Mouse (Mus musculus) neural tube, embryonic 10.5 days (tissue): ENCODE measurements around the gene Pbp2.

Source experiments
- DNase-seq: peaks from one replicate; pipeline ENCODE4 v3.0.0-alpha.2; 2017; ENCODE audit warnings: low spot score; ENCODE audit errors: extremely low spot score

Gene Pbp2

DNA sequence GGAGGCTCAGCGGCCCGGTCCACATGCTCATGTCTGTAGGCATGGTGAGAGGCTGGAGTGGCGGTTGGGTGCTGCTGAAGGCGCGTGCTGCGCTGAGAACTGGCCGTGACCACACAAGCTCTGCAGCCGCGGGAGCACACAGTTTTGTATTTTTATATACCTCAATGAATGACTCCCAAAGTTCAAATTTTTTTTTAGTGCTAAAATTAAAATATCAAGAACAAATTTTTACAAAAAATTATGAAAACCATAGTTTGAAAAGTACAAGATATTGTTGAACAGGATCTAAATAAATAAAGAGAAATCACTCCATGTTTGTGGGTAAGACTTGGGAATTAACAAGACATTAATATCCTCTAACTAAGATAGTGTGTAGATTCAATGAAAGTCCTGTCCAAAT is at the start of gene Pbp2:
Pbp2 (minus strand) TSS at position 101 of the 400 bp plus-strand sequence.
- DNase-seq = no peak

DNA sequence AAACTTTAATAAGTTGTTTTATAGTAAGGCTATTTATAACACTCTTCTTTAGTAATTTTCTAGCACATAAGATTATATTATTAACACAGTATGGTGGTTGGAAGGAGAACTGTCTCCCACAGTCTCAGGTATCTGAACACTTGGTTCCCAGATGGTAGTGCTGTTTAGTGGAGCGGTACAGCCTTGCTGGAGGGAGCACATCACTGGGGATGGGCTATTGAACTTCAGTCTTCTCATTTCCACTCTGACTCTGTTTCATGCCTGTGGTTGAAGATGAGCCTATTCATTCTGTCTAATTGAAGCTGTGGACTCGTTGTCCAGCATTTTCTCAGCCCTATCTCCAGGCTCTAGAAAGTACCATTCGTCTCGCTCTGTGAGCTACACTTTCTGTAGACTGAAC is 44.7 kb upstream of the Pbp2 start:
- no peak for DNase-seq

DNA sequence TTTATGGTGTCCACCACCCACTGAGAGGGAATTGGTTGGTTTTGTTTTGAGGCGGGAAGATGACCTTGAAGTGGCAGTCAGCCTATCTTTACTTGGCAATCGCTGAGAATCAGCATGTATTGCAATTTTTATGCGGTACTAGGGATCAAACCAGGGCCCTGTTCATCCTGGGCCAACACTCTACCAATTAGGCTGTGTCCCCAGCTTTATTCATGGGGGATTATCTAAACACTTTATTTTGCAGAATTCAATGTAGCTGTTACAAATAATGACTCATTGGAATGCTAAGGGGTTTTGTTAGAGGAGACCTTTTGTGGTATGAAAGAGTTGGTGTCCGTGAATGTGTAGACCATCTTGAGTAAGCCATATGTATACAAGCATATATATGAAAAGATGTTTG is 42.3 kb upstream of the Pbp2 start:
- no peak for DNase-seq

DNA sequence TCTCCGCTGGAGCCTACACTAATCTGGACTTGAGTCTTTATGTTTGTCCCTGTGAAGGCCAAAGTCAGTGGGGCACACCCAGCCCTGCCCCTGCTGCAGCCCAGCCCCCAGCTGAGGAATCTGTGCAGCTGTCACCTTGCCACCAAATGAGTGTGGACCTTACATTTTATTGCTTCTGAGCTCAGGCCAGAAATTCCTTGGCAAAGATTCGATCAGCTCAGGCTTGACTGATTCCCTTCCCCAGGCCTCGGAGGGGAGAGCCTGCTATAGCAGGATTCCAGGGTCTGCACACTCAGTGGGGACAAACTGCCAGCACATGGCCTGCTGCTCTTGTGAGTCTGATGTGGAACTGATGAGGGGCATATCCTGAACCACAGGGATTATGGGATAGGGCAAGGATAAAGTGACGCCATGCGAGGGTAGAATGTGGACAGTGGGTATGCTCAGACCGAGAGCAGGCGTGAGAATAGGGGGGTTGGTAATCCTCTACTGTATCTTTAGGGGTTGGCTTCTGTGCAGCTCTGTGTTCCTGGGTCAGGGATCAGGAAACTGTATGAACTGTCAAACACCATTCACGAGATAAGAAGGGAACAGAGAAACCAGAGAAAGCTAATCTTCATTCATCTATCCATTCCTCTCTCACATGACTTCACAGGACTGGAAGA is 41.6 kb upstream of the Pbp2 start:
- DNase-seq = no peak

DNA sequence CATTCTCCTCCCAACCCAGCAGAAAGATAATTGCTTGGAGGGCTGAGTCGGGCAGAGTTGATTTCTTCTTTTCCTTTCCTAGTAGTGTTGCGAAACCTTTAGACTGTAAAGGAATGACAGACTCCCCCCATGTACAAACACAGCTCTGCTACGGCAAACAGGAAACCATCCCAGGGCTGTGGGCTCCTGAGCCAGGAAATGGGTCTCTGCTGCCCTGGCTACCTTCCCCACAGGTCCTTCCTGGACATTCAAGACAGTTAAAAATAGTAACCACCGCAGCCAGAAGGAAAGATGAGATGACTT is 30.8 kb upstream of the Pbp2 start:
- no peak for DNase-seq

DNA sequence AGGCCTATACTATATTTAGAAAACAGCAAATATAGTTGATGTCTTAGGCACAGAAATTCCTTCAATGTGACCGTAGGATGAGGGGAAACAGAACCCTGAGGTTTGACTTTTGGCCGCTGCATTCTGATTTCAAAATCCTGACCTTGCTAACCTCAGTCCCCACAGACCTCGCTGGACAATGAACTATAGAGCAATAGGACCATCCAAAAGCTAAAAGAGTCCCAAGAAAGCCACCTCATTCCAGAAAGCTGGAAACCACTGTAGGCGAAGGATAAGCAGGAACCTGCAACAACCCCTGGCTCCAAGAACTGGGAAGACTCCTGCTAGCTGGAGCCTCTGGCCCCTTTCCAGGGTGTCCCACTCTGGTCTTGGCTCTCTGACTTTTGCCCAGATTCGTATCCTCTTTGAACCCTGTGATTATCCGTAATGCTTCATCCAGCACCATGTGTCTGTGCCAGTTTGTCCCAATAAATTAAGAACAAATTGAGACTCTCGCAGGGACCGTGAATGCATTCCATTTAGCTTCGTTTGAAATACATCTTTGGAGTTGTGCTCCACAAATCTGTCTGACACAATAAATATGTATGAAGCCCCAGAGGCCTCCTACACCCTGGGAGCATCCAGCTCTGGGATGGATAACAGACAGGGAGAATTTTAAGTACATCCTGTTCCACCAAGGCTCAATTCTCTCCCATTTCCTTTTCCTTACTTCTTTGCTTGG is 30.3 kb upstream of the Pbp2 start:
- DNase-seq = no peak

DNA sequence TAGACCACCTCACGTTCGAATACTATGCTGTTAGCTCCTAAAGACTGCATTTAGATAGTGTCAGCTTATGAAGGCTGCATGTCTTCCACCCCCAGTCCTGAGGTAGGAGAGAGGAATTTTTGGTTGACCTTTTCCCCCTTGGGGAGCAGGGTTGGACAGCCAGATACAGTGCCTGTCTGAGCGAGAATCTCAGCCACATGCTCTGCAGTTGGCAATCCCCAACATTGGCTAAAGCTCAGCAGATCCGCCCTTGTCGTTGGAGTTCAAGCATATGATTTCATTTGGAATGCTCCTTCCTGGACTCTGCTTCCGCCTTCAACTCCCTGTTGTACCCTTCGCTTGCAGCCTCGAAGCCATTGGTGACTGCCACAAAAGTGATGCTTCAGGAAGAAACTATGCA is 26.2 kb upstream of the Pbp2 start:
- no peak for DNase-seq

DNA sequence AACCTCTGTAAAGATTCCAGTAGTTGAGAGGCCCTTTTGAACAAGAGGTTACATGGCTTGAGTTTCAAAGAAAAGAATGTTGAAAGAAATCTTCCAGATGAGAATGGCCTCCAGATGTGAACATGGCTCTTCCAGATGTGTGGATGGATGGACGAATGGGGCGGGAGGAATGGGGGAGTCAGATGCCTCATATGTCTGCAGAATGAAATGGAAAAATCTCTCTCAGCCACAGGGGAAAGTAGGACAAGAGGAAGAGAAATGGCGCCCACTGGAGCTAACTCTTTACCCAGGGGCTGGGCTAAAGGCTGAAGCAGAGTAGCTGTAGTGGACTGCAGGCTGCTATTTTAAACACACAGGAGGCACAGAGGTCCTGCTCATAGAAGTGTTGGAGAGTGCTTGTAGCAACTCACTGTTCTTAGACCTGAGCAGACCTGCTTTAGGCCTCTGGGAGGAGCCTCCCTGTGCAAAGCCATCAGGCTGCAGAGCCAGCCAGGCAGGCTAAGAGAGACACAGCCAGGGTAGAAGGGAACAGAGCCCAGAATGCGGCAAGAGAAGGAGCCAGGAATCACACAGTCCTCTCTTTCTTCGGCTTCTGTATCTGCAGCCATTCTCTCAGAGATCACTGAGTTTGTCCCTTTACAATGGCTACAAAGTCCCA is 23.9 kb upstream of the Pbp2 start:
- peak; percentile 26 for DNase-seq

DNA sequence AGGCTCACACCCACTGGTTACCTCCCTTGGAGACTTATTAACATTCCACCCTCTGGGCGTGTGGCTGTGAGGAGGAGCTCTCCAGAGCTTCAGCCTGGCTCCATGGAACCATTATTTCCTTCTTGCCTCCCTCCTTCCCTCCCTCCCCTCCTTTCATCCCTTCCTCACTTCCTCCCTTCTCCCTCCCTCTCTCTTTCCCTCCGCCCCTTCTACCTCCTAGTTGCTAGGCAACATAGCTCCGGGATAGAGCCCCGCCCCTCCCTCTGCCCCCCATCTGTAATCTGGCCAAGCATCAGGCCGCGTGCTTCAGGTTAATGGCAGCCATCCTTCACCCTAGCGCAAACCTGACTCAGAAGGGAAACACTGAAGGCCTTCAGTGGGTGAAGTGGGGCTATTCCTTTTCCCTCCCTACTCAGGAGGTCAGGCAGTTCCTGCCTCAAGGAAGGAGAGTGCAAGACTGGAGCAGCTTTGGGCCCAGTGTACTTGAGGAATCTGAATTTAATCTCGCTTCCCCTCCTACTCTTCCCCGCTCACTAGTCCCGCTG is 22.6 kb upstream of the Pbp2 start:
- peak; percentile 47 for DNase-seq

DNA sequence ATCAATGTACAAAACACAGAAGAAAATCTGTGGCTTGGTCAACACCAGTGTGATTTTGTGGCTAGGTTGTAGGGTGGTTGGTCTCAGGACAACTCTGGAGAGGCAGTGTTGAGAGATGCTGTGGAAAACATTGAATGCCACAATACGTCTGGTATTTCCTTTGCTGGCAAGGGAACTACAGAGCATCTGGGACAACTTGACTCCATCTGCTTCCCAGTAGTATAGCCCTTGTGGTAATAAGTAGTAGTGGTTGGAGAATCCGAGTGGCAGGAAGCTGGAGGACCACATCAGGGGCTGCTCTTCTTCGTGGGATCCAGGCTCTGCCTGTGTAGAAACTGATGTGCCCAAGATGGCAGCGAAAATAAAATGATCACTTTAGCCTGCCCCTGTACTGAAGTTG is 21.7 kb upstream of the Pbp2 start:
- DNase-seq = no peak

DNA sequence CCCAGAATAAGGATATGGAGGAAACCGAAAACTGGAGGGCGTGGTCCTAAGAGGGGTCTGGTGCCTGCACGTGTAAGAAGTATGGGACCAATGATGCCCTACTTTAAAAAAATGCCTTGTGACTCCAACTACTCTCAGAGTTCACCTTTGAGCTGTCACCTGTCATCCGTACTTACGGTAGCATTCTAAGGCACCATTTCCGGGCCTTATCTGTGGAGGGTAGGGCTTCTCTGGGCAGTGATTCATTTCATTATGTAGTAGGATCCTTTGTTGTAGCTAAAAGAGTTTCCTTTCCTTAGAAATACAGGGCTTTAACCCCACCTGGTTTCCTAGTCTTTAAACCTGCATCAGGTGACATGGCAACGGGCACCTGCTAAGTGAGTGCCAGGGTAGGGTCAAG is 16.6 kb upstream of the Pbp2 start:
- DNase-seq = no peak

DNA sequence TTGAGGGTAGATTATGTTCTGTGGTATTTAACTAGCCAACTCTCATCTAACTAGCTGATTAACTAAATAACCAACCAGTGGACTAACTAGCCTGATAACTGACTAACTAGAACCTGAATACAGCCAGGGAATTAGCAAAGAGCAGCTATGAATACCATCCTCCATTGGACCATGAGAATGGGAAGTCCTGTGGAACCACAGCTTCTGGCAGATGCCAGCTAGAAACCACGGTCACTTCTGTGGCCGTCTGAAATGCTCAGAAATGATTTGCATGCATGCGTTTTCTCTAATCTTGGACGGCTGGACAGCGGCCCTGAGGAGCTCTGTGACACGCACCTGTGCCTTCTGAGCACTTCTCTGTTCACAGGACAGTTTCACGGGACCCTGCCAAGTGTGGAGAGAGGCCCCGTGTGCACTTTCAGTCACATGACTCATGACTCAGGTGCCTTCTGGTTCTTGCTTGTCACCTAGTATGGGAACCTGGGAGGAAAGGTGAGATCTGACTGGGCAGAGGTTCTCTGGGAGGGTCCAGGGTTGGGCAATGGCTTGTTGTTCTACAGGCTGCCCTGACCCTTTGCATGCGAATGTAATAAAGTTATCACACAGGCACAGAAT is 14.6 kb upstream of the Pbp2 start:
- DNase-seq = no peak

DNA sequence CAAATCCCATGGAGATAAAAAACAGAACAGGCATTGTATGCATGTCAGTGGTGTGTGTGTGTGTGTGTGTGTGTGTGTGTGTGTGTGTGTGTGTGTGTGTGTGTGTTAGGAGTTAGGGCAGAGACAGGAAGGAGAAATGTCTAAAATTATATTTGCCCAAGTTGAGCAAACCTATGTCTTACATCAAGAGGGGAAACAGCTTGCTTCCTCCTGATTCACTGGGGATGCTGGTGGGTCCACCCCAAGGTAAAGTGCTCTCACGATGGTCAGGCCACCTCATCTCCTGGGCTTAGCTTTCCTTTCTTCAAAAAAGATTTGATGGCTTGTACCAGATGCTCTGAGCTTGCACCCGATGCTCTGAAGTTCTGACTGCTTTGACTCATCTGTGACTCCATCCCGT is 13.9 kb upstream of the Pbp2 start:
- DNase-seq = no peak

DNA sequence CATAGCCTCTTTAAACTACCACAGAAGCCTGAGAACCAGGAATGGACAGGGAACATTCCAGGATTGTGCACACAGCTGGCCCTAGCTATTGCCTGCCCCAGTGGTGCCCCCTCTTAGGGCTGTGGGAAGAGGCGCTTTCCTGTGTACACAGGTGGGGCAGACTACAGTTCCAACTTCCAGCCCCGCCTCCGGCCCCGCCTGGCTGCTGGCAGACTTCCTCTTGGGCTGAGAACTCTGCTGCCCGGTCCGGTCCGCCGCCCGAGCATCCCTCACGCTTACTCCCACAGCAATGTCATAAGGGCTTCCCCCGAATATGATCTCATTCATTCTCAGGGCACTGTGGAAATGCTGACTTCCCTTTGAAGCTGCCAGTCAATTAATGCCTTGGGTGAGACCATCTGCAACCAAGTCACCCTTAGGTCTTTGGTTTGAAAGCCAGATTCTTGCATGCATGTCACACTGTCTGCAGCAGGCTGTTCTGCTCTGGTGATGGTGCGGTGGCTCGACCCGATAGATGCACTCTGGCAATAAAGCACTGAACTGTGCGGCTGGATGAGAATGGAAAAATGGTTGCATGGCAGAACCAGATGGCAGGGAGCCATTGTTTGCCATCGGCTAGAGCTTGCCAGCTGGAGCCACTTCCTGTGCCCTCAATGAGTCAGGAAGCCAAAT is 13.2 kb upstream of the Pbp2 start:
- DNase-seq = peak; percentile 43

DNA sequence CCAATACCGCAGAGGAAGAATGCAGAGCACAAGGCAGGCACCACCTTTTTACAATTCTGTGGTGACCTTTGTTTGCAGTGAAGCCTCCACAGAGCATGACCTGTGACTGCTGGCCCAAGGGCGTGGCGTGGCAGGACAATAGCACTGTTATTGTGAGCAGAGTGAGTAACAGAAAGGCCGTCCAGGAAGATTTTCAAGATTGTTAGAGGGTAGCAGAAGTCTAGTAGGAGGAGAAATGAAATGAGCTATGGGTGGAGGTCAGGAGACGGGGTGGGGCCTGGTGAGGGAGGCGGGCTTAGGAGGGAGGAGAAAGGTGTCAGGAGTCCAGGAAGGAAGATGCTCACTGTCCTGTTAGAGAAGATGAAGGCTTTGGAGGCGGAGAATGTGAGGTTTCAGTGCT is 12.5 kb upstream of the Pbp2 start:
- no peak for DNase-seq

DNA sequence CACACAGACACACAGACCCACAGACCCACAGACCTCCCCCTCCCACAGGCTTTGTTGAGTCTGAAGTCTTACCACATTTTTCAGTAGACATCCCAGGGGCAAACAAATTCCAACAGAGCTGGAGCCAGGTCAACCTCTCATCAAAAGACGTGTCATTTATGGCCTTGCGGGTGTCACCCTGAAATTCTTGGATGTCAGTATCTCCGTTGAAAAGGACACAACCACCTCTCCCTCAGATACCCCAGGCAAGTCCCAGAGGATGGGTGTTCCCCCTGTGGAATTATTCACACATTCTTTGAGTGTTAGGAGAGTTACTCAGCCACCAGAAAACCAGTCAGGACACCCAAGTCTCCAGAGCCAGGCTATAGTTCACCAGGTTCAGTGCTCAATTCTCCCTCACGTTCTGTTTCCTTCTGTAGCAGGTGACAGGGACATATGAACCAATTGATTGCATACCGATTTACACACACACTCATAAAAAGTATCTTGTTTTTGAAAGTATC is 9.3 kb upstream of the Pbp2 start:
- DNase-seq = no peak

DNA sequence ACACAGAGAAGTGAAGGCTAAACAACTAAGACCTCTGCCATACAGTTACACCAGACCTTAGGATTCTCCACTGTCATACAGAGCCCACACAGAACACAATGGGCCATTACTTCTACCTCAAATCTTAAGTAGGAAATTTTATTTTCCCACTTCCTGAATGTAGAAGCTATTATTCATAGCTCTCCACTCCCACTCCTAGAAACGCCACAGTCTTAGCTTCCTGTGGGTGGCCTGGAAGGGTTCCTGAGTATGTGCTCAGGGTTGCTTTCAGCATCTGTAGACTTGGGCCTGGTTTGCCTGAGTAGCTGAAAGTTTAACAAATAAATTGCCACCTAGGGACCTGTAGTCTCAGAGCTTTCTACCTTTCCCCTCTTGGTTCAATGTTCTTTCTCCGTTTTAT is 5.9 kb upstream of the Pbp2 start:
- no peak for DNase-seq

DNA sequence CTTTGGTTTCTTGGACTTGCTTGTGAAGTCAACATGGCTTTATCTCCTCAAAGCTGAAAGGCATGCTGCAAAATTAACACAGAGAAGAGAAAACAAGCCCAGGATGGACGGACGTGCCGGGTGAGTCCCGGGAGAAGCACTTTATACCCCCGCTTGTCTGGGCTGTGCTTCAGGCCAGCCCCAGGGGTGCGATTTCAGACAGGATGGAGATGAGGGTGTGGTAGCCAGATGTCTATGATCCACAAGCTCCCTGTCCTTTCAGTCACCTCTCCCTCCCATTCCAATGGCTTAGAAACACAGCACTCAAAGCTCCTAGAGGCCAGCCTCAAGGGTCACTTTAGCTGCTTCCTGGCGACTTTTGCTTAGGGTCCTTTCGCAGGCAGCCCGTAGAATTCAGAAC is 3.8 kb upstream of the Pbp2 start:
- DNase-seq = no peak

DNA sequence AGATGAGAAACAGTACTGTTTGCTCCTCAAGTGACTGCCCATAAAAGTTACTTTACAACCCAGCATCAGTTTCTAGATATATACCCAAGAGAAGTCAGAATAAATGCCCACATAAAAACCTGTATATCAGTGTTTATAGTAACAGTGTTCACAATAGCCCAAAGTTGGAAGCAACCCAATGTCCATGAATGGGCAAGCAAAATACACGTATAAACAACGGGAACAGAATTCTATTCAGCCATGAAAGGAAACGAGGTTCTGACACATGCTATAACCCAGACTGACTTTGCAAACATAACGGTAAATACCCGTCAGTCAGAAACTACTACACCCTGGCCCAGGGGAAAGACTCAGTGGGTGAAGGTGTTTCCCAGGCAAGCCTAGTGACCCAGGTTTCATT is 1.8 kb upstream of the Pbp2 start:
- no peak for DNase-seq

DNA sequence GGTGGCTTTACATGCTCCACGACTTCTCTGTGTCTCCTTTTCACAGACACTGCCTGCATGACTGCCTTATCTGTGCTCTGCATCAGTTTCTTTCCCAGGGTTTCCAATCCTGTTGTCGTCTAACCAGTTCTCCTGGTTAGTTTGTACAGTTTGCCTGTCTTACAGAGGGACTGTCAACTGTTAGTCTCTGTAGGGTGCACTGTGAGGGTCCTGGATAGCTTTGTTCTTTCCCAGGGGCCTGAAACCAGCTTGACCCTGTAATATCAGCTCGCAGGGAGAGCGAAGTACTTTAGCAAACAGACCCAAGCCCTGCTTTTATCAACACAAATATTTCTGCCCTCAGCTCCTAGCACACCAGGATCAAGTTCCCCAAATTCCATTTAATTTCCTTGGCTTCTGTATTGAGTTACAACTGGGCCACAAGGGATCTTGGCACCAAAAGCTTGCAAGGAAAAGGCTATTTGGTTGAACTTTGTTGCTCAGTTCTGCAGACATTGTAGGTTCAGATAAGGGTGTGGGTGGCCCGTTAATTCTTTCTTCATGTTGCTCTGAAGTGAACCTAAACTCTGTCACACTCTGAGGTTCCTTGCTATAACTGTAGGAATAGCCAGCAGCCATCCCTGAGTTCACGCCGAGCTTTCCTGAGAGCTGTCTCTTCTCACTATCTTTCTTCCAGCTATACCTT is 5.5 kb downstream of the Pbp2 start:
- no peak for DNase-seq
